Mouse (Mus musculus) liver, embryonic 16.5 days (tissue): Measurements from ENCODE around the gene Zbtb25. TPM values are rescaled to one million over a fixed set of nuclear protein-coding genes. Genes with fewer than 3 reads are reported as not detected.

Experiments
- ATAC-seq: fragments of 200-750 bp; cut with Nextera tagmentation; 2 replicates; pipeline ENCODE4 v1.8.0; 2017; ENCODE audit warnings: low read depth, mild to moderate bottlenecking, moderate number of reproducible peaks, moderate library complexity
- H3K27ac ChIP-seq: fragments of 300-500 bp; sonication (generic); 2 replicates; pipeline ENCODE4 v1.5.1; 2014; ENCODE audit warnings: mild to moderate bottlenecking, low read length
- H3K27me3 ChIP-seq: fragments of 300-500 bp; sonication (generic); 2 replicates; pipeline ENCODE4 v1.6.1; 2014; ENCODE audit warnings: low read depth, low read length, mixed read lengths; ENCODE audit not compliant: control insufficient read depth, insufficient read depth
- H3K36me3 ChIP-seq: fragments of 300-500 bp; sonication (generic); 2 replicates; pipeline ENCODE4 v1.6.1; 2014; ENCODE audit warnings: mild to moderate bottlenecking; ENCODE audit not compliant: control insufficient read depth, insufficient read depth
- H3K4me1 ChIP-seq: fragments of 300-500 bp; sonication (generic); 2 replicates; pipeline ENCODE4 v1.6.1; 2014; ENCODE audit warnings: low read depth, low read length, mixed read lengths; ENCODE audit not compliant: control insufficient read depth
- H3K4me2 ChIP-seq: fragments of 300-500 bp; sonication (generic); 2 replicates; pipeline ENCODE4 v1.6.1; 2014; ENCODE audit warnings: low read depth, low read length, mixed read lengths
- H3K4me3 ChIP-seq: fragments of 300-500 bp; sonication (generic); 2 replicates; pipeline ENCODE4 v1.5.1; 2014; ENCODE audit warnings: low read depth, mild to moderate bottlenecking, low read length
- H3K9ac ChIP-seq: fragments of 300-500 bp; sonication (generic); 2 replicates; pipeline ENCODE4 v1.6.1; 2014; ENCODE audit warnings: low read depth, low read length
- H3K9me3 ChIP-seq: fragments of 300-500 bp; sonication (generic); replicated peaks from 2 replicates; pipeline ENCODE4 v1.6.1; 2016; ENCODE audit warnings: low read length; ENCODE audit not compliant: control insufficient read depth
- WGBS: fragments of 180-500 bp; shearing (Covaris S2); extraction: QIAGEN DNeasy Blood & Tissue Kit; methylation state at CpG from one replicate; pipeline ENCODE4 v1.1.7; 2014; ENCODE audit not compliant: insufficient replicate concordance; 5-methylcytosine and 5-hydroxymethylcytosine counted together
- polyA plus RNA-seq: library from polyadenylated mRNA; unstranded; fragments of >200 nt; fragmentation: Nextera tagmentation; extraction: Ambion mirVana; gene quantifications from 2 replicates; pipeline ENCODE4 v1.2.1, GENCODE M21; 2015

The Zbtb25 gene
- polyA plus RNA-seq, 1 experiment from 2014 or later, result 4.1 TPM

DNA sequence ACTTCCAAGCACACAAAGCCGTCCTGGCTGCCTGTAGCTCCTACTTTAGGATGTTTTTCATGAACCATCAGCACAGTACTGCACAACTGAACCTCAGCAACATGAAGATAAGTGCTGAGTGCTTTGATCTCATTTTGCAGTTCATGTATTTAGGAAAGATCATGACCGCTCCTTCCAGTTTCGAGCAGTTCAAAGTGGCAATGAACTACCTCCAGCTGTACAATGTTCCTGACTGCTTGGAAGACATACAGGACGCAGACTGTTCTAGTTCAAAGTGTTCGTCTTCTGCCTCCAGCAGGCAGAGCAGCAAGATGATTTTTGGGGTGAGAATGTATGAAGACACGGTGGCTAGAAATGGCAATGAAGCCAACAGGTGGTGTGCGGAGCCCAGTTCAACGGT is 15.9 kb upstream of the Zbtb25 start:
- no peak overlapping the region for H3K27ac ChIP-seq
- ATAC-seq, result no peak
- no peak overlapping the region for H3K9ac ChIP-seq
- H3K36me3 ChIP-seq, result peaks cover 22% of the 10 kb centered on the region
- H3K9me3 ChIP-seq, result no peaks in the 10 kb centered on the region
- H3K4me1 ChIP-seq, result no peaks in the 10 kb centered on the region; the same call in none of the 2 replicates
- WGBS, result 86% methylated on average over 8 of the region's 8 CpGs
- no peaks in the 10 kb centered on the region for H3K27me3 ChIP-seq
- no peak overlapping the region for H3K4me3 ChIP-seq
- H3K4me2 ChIP-seq, result no peak overlapping the region

DNA sequence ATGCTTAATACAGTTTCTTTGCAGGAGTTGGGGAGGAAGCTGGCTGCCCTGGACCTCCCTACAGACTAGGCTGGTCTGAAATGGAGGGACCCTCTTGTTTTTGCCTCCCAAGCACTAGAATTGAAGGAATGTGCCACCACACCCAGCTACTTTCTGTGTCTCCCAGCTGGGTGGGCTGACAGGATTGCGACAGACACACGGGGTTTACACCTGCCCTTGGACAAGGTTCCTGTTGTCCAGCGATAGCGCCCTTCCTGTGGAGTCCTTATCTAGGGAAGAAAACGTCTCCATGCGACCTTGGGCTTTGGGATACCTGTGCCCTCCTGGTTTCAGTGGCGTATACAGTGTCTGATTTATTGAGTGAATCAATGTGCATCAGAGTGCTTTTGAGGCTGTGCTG is 10.7 kb upstream of the Zbtb25 start:
- H3K36me3 ChIP-seq, result peaks cover 2% of the 10 kb centered on the region; the same call in 1 of the 2 replicates
- no peak overlapping the region for H3K4me2 ChIP-seq
- H3K4me1 ChIP-seq, result peaks cover 32% of the 10 kb centered on the region
- H3K27ac ChIP-seq, result no peak overlapping the region
- no peaks in the 10 kb centered on the region for H3K27me3 ChIP-seq
- no peak overlapping the region for H3K9ac ChIP-seq
- WGBS, result 64% methylated on average over 7 of the region's 7 CpGs
- no peak for ATAC-seq
- no peaks in the 10 kb centered on the region for H3K9me3 ChIP-seq
- no peak overlapping the region for H3K4me3 ChIP-seq

DNA sequence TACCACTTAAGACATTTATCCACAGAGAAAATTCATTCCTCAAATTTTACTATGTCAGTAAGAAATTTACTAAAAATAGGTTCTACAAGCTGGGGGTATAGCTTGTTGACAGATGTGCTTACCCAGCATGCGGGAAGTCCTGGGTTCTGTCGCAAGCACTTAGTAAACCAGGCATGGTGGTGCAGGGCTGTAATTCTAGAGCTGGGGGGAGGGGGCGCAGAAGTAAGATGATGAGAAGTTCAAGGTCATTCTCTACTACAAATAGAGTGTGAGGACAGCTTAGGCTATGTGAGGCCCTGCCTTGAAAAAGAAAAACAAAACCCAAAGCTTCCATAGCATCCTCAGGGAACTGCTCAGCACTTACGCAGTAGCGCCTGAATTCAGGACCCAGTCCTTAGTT is 9.2 kb upstream of the Zbtb25 start:
- no peak overlapping the region for H3K27ac ChIP-seq
- peaks cover 45% of the 10 kb centered on the region for H3K4me1 ChIP-seq

DNA sequence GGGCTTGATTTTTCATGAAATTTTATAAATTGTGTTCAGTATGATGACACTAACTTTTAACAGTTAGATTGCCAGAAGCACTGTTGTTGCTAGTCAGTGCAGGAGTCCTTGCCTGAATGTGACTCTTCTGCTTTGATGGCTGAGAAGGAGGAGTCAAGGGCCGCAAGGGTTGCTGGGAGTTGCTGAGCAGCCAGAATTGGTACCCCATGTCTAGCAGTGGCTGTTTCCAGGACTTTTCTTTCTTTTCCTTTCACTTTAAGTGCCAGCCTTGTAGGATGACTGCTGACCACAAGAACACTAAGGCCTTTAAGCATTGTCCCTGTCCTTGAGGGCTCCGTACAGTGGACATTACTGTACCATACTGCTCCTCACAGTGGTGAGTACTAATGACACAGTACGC is 8.3 kb upstream of the Zbtb25 start:
- H3K27ac ChIP-seq, result no peak overlapping the region
- no peak for ATAC-seq
- H3K36me3 ChIP-seq, result no peaks in the 10 kb centered on the region
- no peak overlapping the region for H3K4me2 ChIP-seq
- H3K4me3 ChIP-seq, result no peak overlapping the region
- whole genome bisulfite sequencing, result 91% methylated on average over 3 of the region's 3 CpGs
- H3K4me1 ChIP-seq, result peaks cover 49% of the 10 kb centered on the region
- H3K27me3 ChIP-seq, result no peaks in the 10 kb centered on the region
- H3K9me3 ChIP-seq, result no peaks in the 10 kb centered on the region
- H3K9ac ChIP-seq, result no peak overlapping the region

More for the DNA sequence above, 9.2 kb upstream of the Zbtb25 start:
- 78% methylated on average over 5 of the region's 5 CpGs for WGBS
- Histone ChIP-seq H3K27me3 (no peaks in the 10 kb centered on the region), H3K36me3 (no peaks in the 10 kb centered on the region), H3K4me2 (no peak overlapping the region), H3K4me3 (no peak overlapping the region), H3K9ac (no peak overlapping the region), H3K9me3 (no peaks in the 10 kb centered on the region)
- no peak for ATAC-seq

DNA sequence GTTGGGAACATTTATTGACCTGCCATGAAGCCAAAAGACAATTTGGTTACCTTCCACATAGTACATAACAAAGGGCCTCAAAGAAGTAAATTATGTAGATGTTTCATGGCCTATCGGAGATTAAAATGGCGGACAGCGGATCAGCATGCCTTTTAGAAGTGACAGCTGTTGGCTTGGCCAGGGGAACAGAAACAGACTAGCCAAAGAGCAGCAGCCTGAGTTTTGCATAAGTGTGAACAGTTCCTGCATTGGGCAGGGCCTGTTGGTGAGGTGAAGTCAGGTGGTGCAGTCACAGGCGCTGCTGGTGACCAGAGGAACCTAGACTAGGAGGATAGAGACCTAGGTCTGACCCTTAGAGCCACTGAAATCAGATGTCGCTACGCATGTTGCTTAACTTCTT is 7.7 kb upstream of the Zbtb25 start:
- ATAC-seq, result no peak

DNA sequence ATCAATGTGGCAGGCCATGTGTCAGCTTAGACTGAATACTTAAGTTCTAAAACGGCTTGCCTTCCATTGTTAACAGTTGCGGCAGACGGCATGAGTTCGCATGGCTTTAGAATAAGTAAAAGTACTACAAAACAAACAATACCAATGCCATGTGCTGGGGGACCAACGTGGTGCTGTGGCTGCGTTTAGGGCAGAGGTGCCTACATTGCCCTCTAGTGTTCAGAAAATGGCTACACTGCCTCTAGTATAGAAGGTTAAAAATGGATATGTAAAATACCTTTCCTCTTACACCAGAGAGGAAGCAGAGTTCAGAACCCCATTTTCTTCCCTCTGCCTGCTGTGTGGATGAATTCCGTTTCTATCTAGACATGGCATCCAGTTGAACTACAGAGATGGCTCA is 7.2 kb upstream of the Zbtb25 start:
- 14% methylated on average over 7 of the region's 7 CpGs for WGBS
- H3K36me3 ChIP-seq, result no peaks in the 10 kb centered on the region
- H3K4me3 ChIP-seq, result no peak overlapping the region
- H3K9ac ChIP-seq, result no peak overlapping the region
- H3K4me1 ChIP-seq, result peaks cover 60% of the 10 kb centered on the region
- H3K9me3 ChIP-seq, result no peaks in the 10 kb centered on the region
- no peak for ATAC-seq
- H3K4me2 ChIP-seq, result peak overlapping the region; percentile 31
- no peak overlapping the region for H3K27ac ChIP-seq
- H3K27me3 ChIP-seq, result no peaks in the 10 kb centered on the region

More for the DNA sequence above, 7.7 kb upstream of the Zbtb25 start:
- H3K9me3 ChIP-seq, result no peaks in the 10 kb centered on the region
- H3K4me1 ChIP-seq, result peaks cover 56% of the 10 kb centered on the region
- H3K27ac ChIP-seq, result no peak overlapping the region
- peak overlapping the region; percentile 31 for H3K4me2 ChIP-seq
- no peak overlapping the region for H3K4me3 ChIP-seq
- H3K9ac ChIP-seq, result no peak overlapping the region
- no peaks in the 10 kb centered on the region for H3K36me3 ChIP-seq
- 77% methylated on average over 6 of the region's 6 CpGs for WGBS
- no peaks in the 10 kb centered on the region for H3K27me3 ChIP-seq

DNA sequence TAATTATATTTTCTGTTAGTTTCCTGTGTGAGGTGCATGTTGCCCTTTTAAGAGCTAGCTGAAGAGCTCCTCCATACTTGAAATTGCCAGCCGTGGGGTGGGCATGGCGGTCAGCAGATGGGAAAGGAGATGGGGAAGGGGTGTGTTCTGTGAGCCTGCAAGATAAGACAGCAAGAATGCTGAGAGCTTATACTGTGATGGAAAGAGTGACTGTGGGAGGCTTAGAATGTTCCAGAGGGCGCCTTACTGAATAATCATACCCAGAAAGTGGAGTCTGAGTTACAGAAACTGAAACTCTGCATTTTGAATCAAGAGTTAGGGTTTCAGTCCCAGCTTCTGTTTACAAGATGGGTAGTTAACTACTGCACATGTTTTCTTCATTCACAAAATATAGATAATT is 6.1 kb upstream of the Zbtb25 start:
- peak overlapping the region; percentile 23; the same call in 1 of the 2 replicates for H3K4me3 ChIP-seq
- H3K4me2 ChIP-seq, result peak overlapping the region; percentile 45
- H3K27me3 ChIP-seq, result no peaks in the 10 kb centered on the region
- H3K9me3 ChIP-seq, result no peaks in the 10 kb centered on the region
- no peak overlapping the region for H3K9ac ChIP-seq
- peaks cover 62% of the 10 kb centered on the region for H3K4me1 ChIP-seq
- WGBS, result 27% methylated on average over 3 of the region's 3 CpGs
- peak; percentile 70 for ATAC-seq
- H3K27ac ChIP-seq, result peak overlapping the region; percentile 29
- no peaks in the 10 kb centered on the region for H3K36me3 ChIP-seq

DNA sequence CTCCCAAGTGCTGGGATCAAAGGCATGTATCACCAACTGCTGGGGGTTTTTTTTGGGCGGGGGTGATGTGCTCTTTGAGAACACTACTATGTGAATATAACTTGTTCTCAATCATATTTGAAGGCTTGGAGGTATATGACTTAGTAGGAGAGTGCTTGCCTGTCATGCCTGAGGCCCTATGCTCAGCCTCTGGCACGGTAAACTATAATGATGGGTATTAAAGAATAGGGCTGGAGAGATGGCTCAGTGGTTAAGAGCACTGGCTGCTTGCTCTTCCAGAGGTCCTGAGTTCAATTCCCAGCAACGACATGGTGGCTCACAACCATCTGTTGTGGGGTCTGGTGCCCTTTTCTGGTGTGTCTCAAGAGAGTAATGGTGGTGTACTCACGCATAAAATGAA is 5.5 kb upstream of the Zbtb25 start:
- no peak overlapping the region for H3K9ac ChIP-seq
- H3K9me3 ChIP-seq, result no peaks in the 10 kb centered on the region
- no peaks in the 10 kb centered on the region for H3K36me3 ChIP-seq
- H3K4me3 ChIP-seq, result no peak overlapping the region
- peak overlapping the region; percentile 29 for H3K27ac ChIP-seq
- H3K27me3 ChIP-seq, result no peaks in the 10 kb centered on the region
- 55% methylated on average over 4 of the region's 4 CpGs for WGBS
- no peak for ATAC-seq
- peak overlapping the region; percentile 45; the same call in 1 of the 2 replicates for H3K4me2 ChIP-seq
- H3K4me1 ChIP-seq, result peaks cover 62% of the 10 kb centered on the region

DNA sequence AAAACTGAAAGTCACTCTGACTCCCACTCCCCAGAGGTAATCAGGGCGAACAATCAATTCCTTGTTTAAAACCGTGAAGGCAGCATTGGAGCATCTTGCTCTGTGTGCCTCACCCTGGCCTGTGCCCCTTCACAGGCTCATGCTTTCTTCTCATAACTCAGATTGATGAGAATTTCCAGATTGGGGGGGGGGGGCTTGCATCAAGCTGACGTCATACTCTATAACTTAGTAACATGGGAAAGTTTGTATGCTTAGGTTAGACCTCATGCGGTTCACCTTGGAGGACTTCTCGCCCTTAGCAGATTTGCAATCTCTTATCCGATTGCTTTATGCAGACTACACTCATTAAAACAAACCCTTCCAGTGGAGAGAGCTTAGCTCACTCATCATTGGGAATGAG is 4.6 kb upstream of the Zbtb25 start:
- Histone ChIP-seq H3K4me2 (no peak overlapping the region), H3K4me3 (no peak overlapping the region), H3K27ac (no peak overlapping the region), H3K9me3 (no peaks in the 10 kb centered on the region), H3K9ac (no peak overlapping the region), H3K36me3 (no peaks in the 10 kb centered on the region), H3K4me1 (peaks cover 62% of the 10 kb centered on the region), H3K27me3 (no peaks in the 10 kb centered on the region)
- WGBS, result 69% methylated on average over 6 of the region's 6 CpGs
- ATAC-seq, result no peak
